Mouse (Mus musculus) MEL (cell line): ENCODE results near the gene Unc93a2. TPM values are rescaled to one million over a fixed set of nuclear protein-coding genes. Genes with fewer than 3 reads are reported as not detected.

Experiments used
- polyA plus RNA-seq, 2 experiments: library from polyadenylated mRNA; stranded (reverse) in 1 of 2; unstranded in 1 of 2; fragments of >175 nt in 1 of 2; fragments of >200 nt in 1 of 2; gene quantifications; 2 replicates each; pipeline versions ENCODE4 v1.2.1 to v1.2.4; 2012; ENCODE audit warnings: low replicate concordance in 2 of 2, low read depth in 1 of 2; ENCODE audit not compliant: insufficient read length in 2 of 2, insufficient read depth in 1 of 2, missing spikeins in 1 of 2
- total RNA-seq: library from RNA; depleted of rRNA; stranded (reverse); fragments of 300-350 nt; gene quantifications from 2 replicates; pipeline ENCODE4 v1.2.3, GENCODE M21; 2012; rRNA removed

Unc93a2 gene
- total and polyA plus RNA-seq, 3 experiments = not detected

Other genes with a start within 250 kb of the Unc93a2 start
- gene Rps6ka2, start 215.3 kb downstream of the Unc93a2 start, total RNA-seq = 5.2 and 6.0 TPM in 2 replicates
- 10 to 100 TPM in 1 of 2 experiments, not detected in 1; 11.2 TPM for gene Rps6ka2, start 215.3 kb downstream of the Unc93a2 start, polyA plus RNA-seq
- not detected in 2 replicates for gene Tcp10a, start 60.8 kb downstream of the Unc93a2 start, total RNA-seq
- gene Tcp10a, start 60.8 kb downstream of the Unc93a2 start, polyA plus RNA-seq = not detected
- gene Ttll2, start 32.8 kb downstream of the Unc93a2 start, total RNA-seq = not detected in 2 replicates
- not detected for gene Ttll2, start 32.8 kb downstream of the Unc93a2 start, polyA plus RNA-seq
- not detected in 2 replicates for gene Gm49630, start 13.5 kb downstream of the Unc93a2 start, total RNA-seq
- not detected for gene Gm49630, start 13.5 kb downstream of the Unc93a2 start, polyA plus RNA-seq